Mouse (Mus musculus) liver, embryonic 13.5 days (tissue): Measurements from ENCODE around the gene Fbxo34. TPM values are rescaled to one million over a fixed set of nuclear protein-coding genes. Genes with fewer than 3 reads are reported as not detected.
A peak's percentile ranks its signal among the peaks of the same experiment; 100 is the strongest.
"Not testable (repeated sequence)": the region's sequence is repeated elsewhere in the genome, so short reads cannot be mapped to it uniquely, and the experiment has no call there.

ENCODE experiments used
- ATAC-seq: fragments of 200-750 bp; cut with Nextera tagmentation; 2 replicates; pipeline ENCODE4 v1.8.0; 2017; ENCODE audit warnings: low read depth, mild to moderate bottlenecking, moderate number of reproducible peaks, moderate library complexity
- DNase-seq: peaks from one replicate; pipeline ENCODE4 v3.0.0; 2022
- H3K27ac ChIP-seq: fragments of 300-500 bp; sonication (generic); 2 replicates; pipeline ENCODE4 v1.5.1; 2015; ENCODE audit warnings: moderate library complexity, mild to moderate bottlenecking, inconsistent platforms
- H3K27me3 ChIP-seq: fragments of 300-500 bp; sonication (generic); 2 replicates; pipeline ENCODE4 v1.6.1; 2015; ENCODE audit warnings: mild to moderate bottlenecking, inconsistent platforms
- H3K36me3 ChIP-seq: fragments of 300-500 bp; sonication (generic); 2 replicates; pipeline ENCODE4 v1.6.1; 2015; ENCODE audit warnings: mild to moderate bottlenecking, inconsistent platforms
- H3K4me1 ChIP-seq: fragments of 300-500 bp; sonication (generic); replicated peaks from 2 replicates; pipeline ENCODE4 v1.6.1; 2015; ENCODE audit warnings: inconsistent platforms
- H3K4me2 ChIP-seq: fragments of 300-500 bp; sonication (generic); 2 replicates; pipeline ENCODE4 v1.6.1; 2015; ENCODE audit warnings: inconsistent platforms, mild to moderate bottlenecking, moderate library complexity
- H3K4me3 ChIP-seq: fragments of 300-500 bp; sonication (generic); replicated peaks from 2 replicates; pipeline ENCODE4 v1.5.1; 2015; ENCODE audit warnings: mild to moderate bottlenecking, inconsistent platforms
- H3K9ac ChIP-seq: fragments of 300-500 bp; sonication (generic); 2 replicates; pipeline ENCODE4 v1.6.1; 2015; ENCODE audit warnings: mild to moderate bottlenecking, inconsistent platforms
- H3K9me3 ChIP-seq: fragments of 300-500 bp; sonication (generic); replicated peaks from 2 replicates; pipeline ENCODE4 v1.6.1; 2016; ENCODE audit warnings: inconsistent platforms
- WGBS: fragments of 180-500 bp; shearing (Covaris S2); methylation state at CpG from one replicate; pipeline ENCODE4 v1.1.7; 2015; ENCODE audit not compliant: insufficient replicate concordance; 5-methylcytosine and 5-hydroxymethylcytosine counted together
- polyA plus RNA-seq: library from polyadenylated mRNA; unstranded; fragments of >200 nt; fragmentation: Nextera tagmentation; extraction: Ambion mirVana; gene quantifications from 2 replicates; pipeline ENCODE4 v1.2.1, GENCODE M21; 2015

Gene Fbxo34
- 34.9 and 36.3 TPM in 2 replicates for polyA plus RNA-seq

- H3K4me3 ChIP-seq, H3K4me1 ChIP-seq, H3K9me3 ChIP-seq, H3K9ac ChIP-seq, ATAC-seq, H3K36me3 ChIP-seq, H3K27me3 ChIP-seq, H3K4me2 ChIP-seq, DNase-seq, H3K27ac ChIP-seq: not testable (repeated sequence)
- WGBS: 84% methylated on average over 2 of the region's 5 CpGs
Measured at GRCm38 (mm10) chr14:47450121-47450520, at the start of gene Fbxo34. Fbxo34 (plus strand) TSS chr14:47450421.

- Histone ChIP-seq H3K4me2 (no peak overlapping the region), H3K9ac (no peak overlapping the region), H3K27ac (no peak overlapping the region), H3K36me3 (peaks cover 99% of the 10 kb centered on the region), H3K27me3 (no peaks in the 10 kb centered on the region), H3K4me3 (no peak overlapping the region), H3K9me3 (no peaks in the 10 kb centered on the region), H3K4me1 (no peaks in the 10 kb centered on the region)
- DNase-seq (no peak), ATAC-seq (no peak)
- 88% methylated on average over 8 of the region's 8 CpGs for WGBS
Measured at GRCm38 (mm10) chr14:47402735-47403134, 47.5 kb upstream of the Fbxo34 start.

DNA sequence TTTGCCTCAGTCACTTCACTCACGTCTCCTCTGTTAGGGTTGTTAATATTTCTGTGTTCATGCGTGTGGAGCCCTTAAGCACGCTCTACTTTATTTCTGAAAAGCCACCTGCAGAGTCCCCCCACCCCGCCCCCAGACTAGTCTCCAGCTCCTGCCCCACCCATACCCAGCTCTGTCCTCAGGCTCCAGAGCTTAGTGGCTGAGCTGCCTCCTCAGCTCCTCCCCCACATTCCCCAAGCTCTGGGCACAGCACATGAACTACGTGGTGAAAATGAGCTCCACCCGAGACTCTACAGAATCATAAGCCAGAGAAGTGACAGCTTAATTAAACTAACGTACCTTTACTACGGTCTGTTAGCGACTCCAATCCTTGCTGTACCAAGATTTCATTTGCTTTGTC is 44.2 kb upstream of the Fbxo34 start:
- no peak overlapping the region for H3K4me3 ChIP-seq
- no peaks in the 10 kb centered on the region for H3K9me3 ChIP-seq
- peaks cover 100% of the 10 kb centered on the region for H3K36me3 ChIP-seq
- H3K9ac ChIP-seq: no peak overlapping the region
- no peak overlapping the region for H3K4me2 ChIP-seq
- DNase-seq: no peak
- no peak for ATAC-seq
- WGBS: 84% methylated on average over 9 of the region's 9 CpGs
- H3K4me1 ChIP-seq: no peaks in the 10 kb centered on the region
- H3K27ac ChIP-seq: no peak overlapping the region
- no peaks in the 10 kb centered on the region for H3K27me3 ChIP-seq

DNA sequence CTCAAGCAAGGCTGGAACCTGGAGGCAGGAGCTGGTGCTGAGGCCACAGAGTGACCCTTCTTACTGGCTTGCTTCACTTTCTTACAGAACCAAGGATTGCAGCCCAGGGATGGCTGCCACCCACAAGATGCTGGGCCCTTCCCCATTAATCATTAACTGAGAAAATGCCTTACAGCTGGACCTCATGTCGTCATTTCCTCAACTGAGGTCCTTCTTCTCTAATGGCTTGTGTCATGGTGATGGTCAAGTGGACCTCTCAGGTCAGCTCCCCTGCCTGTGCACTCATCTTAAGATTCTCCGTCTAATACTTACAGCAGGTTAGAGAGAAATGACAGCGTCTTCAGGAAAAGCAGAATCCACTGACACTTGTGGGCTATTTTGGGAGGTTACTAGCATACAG is 32.9 kb upstream of the Fbxo34 start:
- Histone ChIP-seq H3K4me3 (peak overlapping the region; percentile 76), H3K36me3 (peaks cover 45% of the 10 kb centered on the region), H3K27me3 (no peaks in the 10 kb centered on the region), H3K4me1 (peaks cover 33% of the 10 kb centered on the region), H3K27ac (peak overlapping the region; percentile 84), H3K9ac (peak overlapping the region; percentile 85), H3K9me3 (no peaks in the 10 kb centered on the region), H3K4me2 (peak overlapping the region; percentile 81)
- ATAC-seq (no peak), DNase-seq (no peak)
- WGBS: 28% methylated on average over 3 of the region's 3 CpGs

DNA sequence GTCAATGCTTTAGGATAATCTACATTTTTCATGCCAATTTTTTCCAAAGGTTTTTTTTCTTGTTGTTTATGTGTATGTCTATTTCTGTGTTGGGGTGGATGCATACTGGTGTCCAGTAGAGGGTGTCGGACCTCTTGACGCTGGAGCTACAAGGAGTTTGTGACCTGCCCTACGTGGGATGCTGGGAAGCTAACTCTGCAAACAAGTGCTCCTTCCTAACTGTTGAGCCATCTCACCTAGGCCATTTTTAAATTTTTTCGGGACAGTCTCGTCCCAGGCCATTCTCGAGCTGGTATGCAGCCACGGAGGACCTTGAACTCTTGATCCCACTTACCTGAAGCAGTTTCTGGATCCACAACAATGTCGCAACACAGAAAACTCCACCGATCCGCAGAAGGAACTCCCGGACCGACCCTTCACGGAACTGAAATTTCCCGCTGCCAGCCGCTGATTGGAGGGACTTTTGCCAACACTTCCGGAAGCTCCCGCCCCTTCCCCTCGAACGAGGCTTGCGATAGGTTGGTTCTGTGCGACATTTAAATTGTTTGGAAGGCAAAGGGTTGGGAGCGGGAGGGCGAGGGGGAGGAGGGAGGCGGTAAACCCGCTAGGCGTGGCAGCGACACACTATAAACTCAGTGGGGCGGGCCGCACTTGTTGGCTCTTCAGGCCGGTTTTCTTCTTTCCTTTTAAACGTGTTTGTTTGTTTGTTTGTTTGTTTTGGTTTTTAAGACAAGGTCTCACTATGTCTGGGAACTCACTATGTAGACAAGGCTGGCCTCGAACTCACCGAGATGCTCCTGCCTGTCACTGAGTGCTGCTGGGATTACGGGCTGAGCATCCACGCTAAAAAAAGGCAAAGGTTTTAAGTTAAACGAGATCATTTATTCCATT is 32.2 kb upstream of the Fbxo34 start, which contains the start of gene Dlgap5:
Gene Dlgap5 (minus strand): TSS at position 633 of the 891 bp plus-strand sequence.
- H3K9ac ChIP-seq: peak within 1 kb of the TSS; percentile 85
- peak; percentile 92 for DNase-seq
- H3K4me1 ChIP-seq: peaks cover 33% of the 10 kb centered on the region
- H3K36me3 ChIP-seq: peaks cover 38% of the 10 kb centered on the region
- H3K4me2 ChIP-seq: peak within 1 kb of the TSS; percentile 81
- no peaks in the 10 kb centered on the region for H3K27me3 ChIP-seq
- 2% methylated on average over 36 of the region's 36 CpGs for WGBS
- peak within 1 kb of the TSS; percentile 76 for H3K4me3 ChIP-seq
- H3K27ac ChIP-seq: peak within 1 kb of the TSS; percentile 84
- peak; percentile 99 for ATAC-seq
- H3K9me3 ChIP-seq: no peaks in the 10 kb centered on the region

DNA sequence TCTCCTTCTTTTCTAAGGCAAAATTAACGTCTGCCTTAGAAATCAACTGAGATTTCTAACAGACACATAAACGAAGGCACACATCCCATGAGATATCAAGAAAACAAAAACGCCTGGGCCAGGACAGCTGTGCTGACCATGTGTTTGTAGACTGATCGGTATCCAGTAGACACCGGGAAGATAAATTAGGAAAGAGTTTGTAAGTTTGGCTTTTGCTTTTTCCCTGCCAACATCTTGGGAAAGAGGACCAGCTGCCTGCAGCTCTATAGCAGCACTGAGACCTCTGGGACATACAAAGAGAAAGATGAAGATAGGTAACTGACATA is 31.6 kb upstream of the Fbxo34 start:
- Histone ChIP-seq H3K27me3 (no peaks in the 10 kb centered on the region), H3K27ac (peak overlapping the region; percentile 77), H3K9me3 (no peaks in the 10 kb centered on the region), H3K4me2 (peak overlapping the region; percentile 65), H3K4me1 (peaks cover 33% of the 10 kb centered on the region), H3K9ac (peak overlapping the region; percentile 64), H3K4me3 (peak overlapping the region; percentile 76), H3K36me3 (peaks cover 32% of the 10 kb centered on the region)
- 36% methylated on average over 5 of the region's 5 CpGs for WGBS
- no peak for ATAC-seq
- DNase-seq: no peak

GRCm38 (mm10) chr14:47419034-47419625 is 31.1 kb upstream of the Fbxo34 start:
- no peak overlapping the region for H3K4me3 ChIP-seq
- peak overlapping the region; percentile 65 for H3K4me2 ChIP-seq
- peaks cover 27% of the 10 kb centered on the region for H3K36me3 ChIP-seq
- peaks cover 33% of the 10 kb centered on the region for H3K4me1 ChIP-seq
- 67% methylated on average over 9 of the region's 9 CpGs for WGBS
- ATAC-seq (no peak), DNase-seq (no peak)
- H3K27ac ChIP-seq: peak overlapping the region; percentile 77
- H3K9me3 ChIP-seq: no peaks in the 10 kb centered on the region
- H3K27me3 ChIP-seq: no peaks in the 10 kb centered on the region
- peak overlapping the region; percentile 64 for H3K9ac ChIP-seq

GRCm38 (mm10) chr14:47419723-47420276 is 30.4 kb upstream of the Fbxo34 start:
- Histone ChIP-seq H3K4me1 (peaks cover 33% of the 10 kb centered on the region), H3K4me3 (no peak overlapping the region), H3K9ac (no peak overlapping the region), H3K9me3 (no peaks in the 10 kb centered on the region), H3K4me2 (no peak overlapping the region), H3K36me3 (peaks cover 20% of the 10 kb centered on the region), H3K27me3 (no peaks in the 10 kb centered on the region), H3K27ac (no peak overlapping the region)
- 86% methylated on average over 24 of the region's 24 CpGs for WGBS
- DNase-seq: peak; percentile 33
- ATAC-seq: no peak

GRCm38 (mm10) chr14:47421606-47422005 is 28.6 kb upstream of the Fbxo34 start:
- Histone ChIP-seq H3K4me3 (no peak overlapping the region), H3K27me3 (no peaks in the 10 kb centered on the region), H3K27ac (no peak overlapping the region), H3K4me2 (no peak overlapping the region), H3K9me3 (no peaks in the 10 kb centered on the region), H3K36me3 (0 out of 2 replicates have a peak, but pooled peaks cover 2% of the 10 kb centered on the region), H3K9ac (no peak overlapping the region), H3K4me1 (peaks cover 18% of the 10 kb centered on the region)
- DNase-seq (no peak), ATAC-seq (no peak)
- 53% methylated on average over 2 of the region's 2 CpGs for WGBS

DNA sequence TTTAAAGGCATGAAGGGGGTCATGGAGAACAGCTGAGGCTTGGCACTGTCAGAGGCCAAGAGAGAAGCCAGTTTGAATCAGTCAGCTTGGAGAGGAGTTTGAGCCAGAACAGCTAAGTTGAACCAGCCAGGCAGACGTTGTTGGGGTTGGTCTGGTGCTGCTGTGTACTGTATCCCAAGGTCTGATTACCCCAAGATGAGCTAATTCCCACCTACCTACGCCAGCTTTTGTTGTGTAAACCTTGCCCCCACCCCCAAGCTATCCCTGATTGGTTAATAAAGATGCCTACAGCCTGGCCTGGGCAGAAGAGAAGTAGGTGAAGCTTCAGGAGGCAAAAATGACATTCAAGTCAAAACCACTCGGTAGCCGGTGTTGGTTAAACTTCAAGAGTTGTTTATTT is 27.8 kb upstream of the Fbxo34 start:
- Histone ChIP-seq H3K9me3 (no peaks in the 10 kb centered on the region), H3K9ac (no peak overlapping the region), H3K4me2 (no peak overlapping the region), H3K4me1 (peaks cover 10% of the 10 kb centered on the region), H3K27me3 (no peaks in the 10 kb centered on the region), H3K27ac (no peak overlapping the region), H3K36me3 (no peaks in the 10 kb centered on the region), H3K4me3 (no peak overlapping the region)
- no peak for ATAC-seq
- no peak for DNase-seq
- WGBS: 60% methylated on average over 4 of the region's 4 CpGs

- no peaks in the 10 kb centered on the region for H3K27me3 ChIP-seq
- H3K9me3 ChIP-seq: no peaks in the 10 kb centered on the region
- H3K9ac ChIP-seq: no peak overlapping the region
- no peaks in the 10 kb centered on the region for H3K4me1 ChIP-seq
- no peaks in the 10 kb centered on the region for H3K36me3 ChIP-seq
- no peak overlapping the region for H3K4me3 ChIP-seq
- DNase-seq (no peak), ATAC-seq (no peak)
- no peak overlapping the region for H3K4me2 ChIP-seq
- H3K27ac ChIP-seq: no peak overlapping the region
Measured at GRCm38 (mm10) chr14:47432987-47433386, 17.2 kb upstream of the Fbxo34 start.
